Mouse (Mus musculus) mesoderm, embryonic 11.5 days (tissue): ENCODE measurements around the gene Hspg2.
"Not testable (repeated sequence)": the region's sequence is repeated elsewhere in the genome, so short reads cannot be mapped to it uniquely, and the experiment has no call there.

Experiments used
- DNase-seq: peaks from one replicate; pipeline ENCODE4 v3.0.0-alpha.2; 2012; ENCODE audit warnings: low read depth, low spot score

The Hspg2 gene

DNA sequence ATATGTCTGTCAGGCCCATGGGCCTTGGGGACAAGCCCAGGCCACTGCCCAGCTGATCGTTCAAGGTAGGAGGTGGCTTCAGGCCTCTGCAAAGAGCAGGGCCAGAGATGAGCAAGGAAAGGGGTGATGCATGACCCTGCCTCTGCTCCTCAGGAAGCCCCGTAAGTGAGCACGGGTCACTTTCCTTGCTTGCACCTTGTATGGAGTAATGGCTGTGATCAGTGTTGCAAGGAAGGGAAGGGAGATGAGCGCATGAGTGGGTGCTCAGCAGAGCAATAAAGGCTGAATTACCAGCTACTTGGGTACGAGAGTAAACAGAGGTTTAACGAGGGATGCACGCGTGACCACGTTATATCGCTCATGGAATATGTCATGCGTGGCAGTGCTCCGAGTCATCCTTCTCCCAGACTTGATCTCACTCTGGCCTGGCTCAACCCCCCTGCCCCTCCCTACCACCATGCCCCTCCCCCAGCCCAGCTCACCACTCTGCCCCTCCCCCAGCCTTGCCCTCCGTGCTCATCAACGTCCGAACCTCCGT, 88.2 kb downstream of the Hspg2 start:
- no peak for DNase-seq

DNA sequence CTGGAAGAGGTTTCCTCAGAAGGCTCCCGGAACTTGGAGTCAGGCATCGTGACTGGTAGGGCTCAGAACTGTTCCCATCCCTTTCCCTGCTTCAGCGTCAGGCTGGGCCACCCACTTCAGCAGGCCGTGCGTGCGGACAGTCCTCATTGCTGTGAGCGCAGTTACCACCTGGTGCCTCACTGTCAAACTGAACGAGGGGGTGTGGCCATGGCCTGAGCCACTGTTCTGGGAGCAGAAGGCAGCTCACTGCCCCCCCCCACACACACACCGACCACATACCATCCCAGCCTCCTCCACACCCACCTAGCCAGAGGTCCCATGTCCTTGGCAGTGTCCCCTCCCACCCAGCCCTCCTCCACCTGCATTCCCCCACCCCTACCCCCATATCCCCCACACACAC, 101.3 kb downstream of the Hspg2 start:
- no peak for DNase-seq

DNA sequence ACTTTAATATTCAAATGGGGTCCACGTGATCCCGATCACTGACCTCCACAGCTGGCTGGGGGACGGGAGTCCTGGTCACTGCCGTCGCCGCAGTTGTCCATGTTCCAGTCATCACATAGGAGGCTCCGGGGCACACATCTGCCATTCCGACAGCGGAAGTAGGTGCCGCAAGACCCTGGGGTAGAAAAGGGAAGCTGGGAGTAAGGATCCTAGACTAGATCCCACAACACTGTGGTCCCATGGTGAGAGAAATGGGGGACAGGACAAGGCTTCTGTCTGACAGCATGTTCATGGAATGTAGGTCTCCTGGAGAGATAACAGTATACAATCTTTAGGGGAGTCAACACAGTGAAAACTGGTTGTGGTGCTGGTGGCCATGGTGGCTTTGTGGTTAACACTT, 105.9 kb downstream of the Hspg2 start, which contains the start of gene Ldlrad2:
TSS of gene Ldlrad2 (minus strand) at position 101 of the 400 bp plus-strand sequence.
- DNase-seq: no peak

DNA sequence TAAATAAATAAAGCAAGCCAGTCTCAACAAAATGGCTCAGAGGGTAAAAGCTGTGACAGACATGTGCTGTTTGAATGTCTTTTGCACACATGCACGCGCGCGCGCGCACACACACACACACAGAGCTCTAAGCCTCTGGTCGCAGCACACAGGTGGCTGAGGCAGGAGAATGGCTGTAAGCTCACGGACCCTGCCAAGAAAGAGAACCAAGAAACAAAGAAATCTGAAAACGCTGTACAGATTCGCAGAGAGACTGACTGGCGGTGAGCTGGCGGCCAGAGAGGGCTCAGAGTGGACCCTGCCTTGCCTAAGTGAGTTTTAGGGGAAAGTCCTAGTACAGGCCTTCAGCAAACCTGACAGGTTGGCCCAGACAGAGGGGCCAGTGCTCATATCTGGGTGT, 108.9 kb downstream of the Hspg2 start:
- DNase-seq: no peak

- peak; percentile 60 for DNase-seq
Observed at GRCm38 (mm10) chr4:137578181-137578845, 109.7 kb downstream of the Hspg2 start.

- no peak for DNase-seq
Observed at GRCm38 (mm10) chr4:137579789-137580188, 111.2 kb downstream of the Hspg2 start.

DNA sequence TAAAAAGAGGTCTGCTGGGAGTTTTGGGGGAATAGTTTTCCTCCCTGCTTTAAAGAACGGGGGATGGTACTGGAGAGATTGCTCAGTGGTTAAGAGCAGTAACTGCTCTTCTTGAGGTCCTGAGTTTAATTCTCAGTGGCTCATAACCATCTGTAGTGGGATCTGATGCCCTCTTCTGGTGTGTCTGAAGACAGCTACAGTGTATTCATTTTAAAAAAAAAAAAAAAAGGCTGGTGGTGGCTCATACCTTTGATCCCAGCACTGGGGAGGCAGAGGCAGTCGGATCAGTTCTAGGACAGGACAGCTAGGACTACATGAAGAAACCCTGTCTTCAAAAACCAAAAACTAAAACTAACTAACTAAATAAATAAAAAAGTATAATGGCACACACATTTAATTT, 111.7 kb downstream of the Hspg2 start:
- no peak for DNase-seq

DNA sequence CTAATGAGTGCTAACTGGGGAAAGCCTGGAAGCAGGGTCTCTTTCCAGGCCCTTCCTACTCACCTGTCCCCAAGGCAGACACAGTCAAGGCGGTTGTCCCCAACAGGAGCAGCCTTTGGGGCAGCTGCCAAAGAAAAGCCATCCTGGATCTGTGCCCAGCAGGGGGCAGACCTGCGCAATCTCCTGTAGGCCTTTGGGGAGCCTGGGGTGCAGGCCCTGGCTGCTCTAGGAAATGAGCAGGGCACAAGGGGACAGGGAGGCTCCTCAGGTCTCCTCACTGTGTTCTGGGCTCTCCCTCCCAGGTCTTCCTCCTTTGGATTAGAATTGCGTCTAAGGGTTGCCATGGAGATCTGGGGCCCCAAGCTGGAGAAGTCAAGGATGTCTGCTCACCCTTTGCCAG, 113.2 kb downstream of the Hspg2 start:
- peak; percentile 17 for DNase-seq

- not testable (repeated sequence) for DNase-seq
Observed at GRCm38 (mm10) chr4:137589095-137589494, 120.5 kb downstream of the Hspg2 start.

DNA sequence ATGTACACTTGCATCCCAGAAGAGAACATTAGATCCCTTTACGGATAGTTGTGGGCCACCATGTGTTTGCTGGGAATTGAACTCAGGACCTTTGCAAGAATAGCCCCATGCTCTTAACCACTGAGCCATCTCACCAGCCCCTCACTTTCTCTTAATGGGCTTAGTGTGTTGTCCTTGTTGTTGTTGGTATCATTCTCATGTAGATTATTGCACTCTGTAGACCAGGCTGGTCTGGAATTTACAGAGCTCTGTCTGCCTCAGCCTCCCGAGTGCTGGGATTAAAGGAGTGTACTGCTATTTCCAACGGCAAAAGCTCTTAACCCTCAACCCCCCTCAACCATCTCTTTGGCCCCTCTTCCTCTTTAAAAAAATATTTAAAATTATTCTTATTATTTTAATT, 121.0 kb downstream of the Hspg2 start:
- no peak for DNase-seq

DNA sequence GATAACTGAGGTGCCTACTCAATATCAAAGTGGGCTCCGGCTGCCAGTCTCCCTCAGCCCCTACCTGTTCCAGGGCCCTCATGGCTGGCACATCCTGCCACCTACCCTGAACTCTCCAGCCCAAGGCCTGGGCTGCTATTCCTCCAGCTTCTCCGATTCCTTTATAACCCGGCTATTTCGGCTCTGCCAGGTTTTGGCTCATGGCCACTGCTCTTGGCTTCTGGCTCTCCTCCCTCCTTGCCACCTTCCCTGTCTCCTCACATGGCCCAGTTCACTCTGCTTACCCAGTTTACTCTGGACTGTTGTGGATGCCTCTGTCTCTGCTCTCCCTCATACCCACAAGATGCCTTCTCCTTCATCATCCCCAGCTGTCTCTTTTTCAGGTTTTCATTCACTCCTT, 122.4 kb downstream of the Hspg2 start:
- no peak for DNase-seq

- peak; percentile 99 for DNase-seq
Observed at GRCm38 (mm10) chr4:137593601-137594495, 125.3 kb downstream of the Hspg2 start, which contains the start of gene Usp48. TSS of gene Usp48 (plus strand) at chr4:137593755.

GRCm38 (mm10) chr4:137594496-137595270, 126.1 kb downstream of the Hspg2 start:
- DNase-seq: peak; percentile 41

- DNase-seq: no peak
Observed at GRCm38 (mm10) chr4:137597098-137597630, 128.6 kb downstream of the Hspg2 start.

- no peak for DNase-seq
Observed at GRCm38 (mm10) chr4:137598577-137598976, 130.0 kb downstream of the Hspg2 start.

DNA sequence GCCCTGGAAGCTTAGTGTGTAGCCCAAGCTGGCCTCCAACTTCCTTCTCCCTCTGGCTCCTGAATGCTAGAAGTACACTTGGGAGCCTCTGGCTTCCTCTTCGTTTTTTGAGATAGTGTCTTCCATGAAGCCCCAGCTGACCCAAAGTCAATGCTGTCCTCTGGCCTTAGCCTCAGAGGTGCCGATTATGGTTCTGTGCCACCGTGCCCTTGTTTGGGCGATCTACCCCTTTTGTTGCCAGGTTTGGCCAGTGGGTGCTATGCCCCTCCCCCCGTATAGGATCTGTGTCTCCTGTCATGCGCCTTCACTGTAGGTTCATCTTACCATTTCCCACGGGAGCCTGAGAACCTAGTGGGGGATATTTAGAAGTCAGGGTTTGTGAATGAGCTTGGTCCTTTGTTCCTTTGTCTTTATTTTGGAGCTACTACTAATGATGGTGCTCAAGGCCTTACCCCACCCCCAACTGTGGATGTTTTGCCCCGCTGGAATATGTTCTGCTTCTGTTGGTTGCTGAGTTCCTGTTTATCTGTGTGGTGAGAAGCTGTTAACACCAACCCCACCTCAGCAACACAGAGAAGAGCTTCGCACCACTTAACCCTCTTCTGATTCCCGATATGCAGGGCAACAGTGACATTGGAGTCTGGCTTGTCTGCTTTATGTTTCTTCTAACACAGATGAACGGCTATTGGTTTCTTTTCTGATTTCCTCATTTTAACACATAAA, 135.0 kb downstream of the Hspg2 start:
- no peak for DNase-seq

GRCm38 (mm10) chr4:137607023-137607422, 138.5 kb downstream of the Hspg2 start:
- no peak for DNase-seq

DNA sequence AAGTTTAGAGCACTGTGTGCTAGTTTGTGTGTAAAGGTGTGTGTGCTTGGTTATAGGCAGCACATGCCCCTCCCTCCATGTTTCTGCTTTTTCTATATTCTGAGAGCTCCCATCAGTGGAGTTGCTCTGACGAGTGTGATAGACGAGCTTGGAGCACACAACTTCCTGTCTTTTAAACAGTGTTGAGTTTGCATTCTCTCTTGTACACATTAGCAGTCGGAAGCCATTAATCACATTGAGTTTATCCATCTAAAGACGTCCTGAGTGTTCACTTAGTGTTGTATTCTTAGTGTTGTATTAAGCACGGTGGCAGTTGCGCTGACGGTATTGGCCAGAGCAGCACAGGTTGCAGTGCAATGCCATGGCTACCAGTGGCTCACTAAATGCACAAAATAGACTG, 140.7 kb downstream of the Hspg2 start:
- no peak for DNase-seq

GRCm38 (mm10) chr4:137609702-137610101, 141.1 kb downstream of the Hspg2 start:
- DNase-seq: no peak

DNA sequence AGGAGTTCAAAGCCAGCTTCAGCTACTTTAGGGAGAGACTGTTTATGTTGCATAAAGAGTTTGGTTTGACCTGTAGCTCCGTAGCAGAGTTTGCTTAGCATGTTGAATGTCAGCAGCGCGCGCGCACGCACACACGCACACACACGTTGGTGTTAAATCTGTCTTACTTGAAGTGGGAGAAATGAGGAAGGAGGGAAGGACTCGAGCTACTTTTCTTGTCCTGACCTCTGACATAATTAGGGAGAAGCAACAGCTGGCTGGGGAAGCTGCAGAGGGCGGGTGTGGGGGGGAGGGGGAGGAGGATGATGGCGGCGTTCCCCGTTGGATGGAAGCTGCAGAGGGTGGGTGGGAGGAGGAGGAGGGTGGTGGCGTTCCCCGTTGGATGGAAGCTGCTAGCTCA, 141.7 kb downstream of the Hspg2 start:
- DNase-seq: no peak
